Mouse (Mus musculus) neural tube, embryonic 15.5 days (tissue): ENCODE measurements around the gene Cpvl. TPM values are rescaled to one million over a fixed set of nuclear protein-coding genes. Genes with fewer than 3 reads are reported as not detected.
A peak's percentile ranks its signal among the peaks of the same experiment; 100 is the strongest.

Experiments
- ATAC-seq: fragments of 200-750 bp; cut with Nextera tagmentation; 2 replicates; pipeline ENCODE4 v1.8.0; 2017; ENCODE audit warnings: mild to moderate bottlenecking, moderate TSS enrichment, moderate library complexity; ENCODE audit not compliant: low FRiP score
- H3K27ac ChIP-seq: fragments of 300-500 bp; sonication (generic); replicated peaks from 2 replicates; pipeline ENCODE4 v1.5.1; 2015; ENCODE audit warnings: mild to moderate bottlenecking, inconsistent platforms
- H3K27me3 ChIP-seq: fragments of 300-500 bp; sonication (generic); replicated peaks from 2 replicates; pipeline ENCODE4 v1.6.1; 2015; ENCODE audit warnings: inconsistent platforms
- H3K36me3 ChIP-seq: fragments of 300-500 bp; sonication (generic); 2 replicates; pipeline ENCODE4 v1.6.1; 2015; ENCODE audit warnings: inconsistent platforms
- H3K4me1 ChIP-seq: fragments of 300-500 bp; sonication (generic); 2 replicates; pipeline ENCODE4 v1.6.1; 2015; ENCODE audit warnings: inconsistent platforms
- H3K4me2 ChIP-seq: fragments of 300-500 bp; sonication (generic); 2 replicates; pipeline ENCODE4 v1.6.1; 2015; ENCODE audit warnings: inconsistent platforms, mild to moderate bottlenecking, moderate library complexity
- H3K4me3 ChIP-seq: fragments of 300-500 bp; sonication (generic); replicated peaks from 2 replicates; pipeline ENCODE4 v1.5.1; 2015; ENCODE audit warnings: mild to moderate bottlenecking, inconsistent platforms
- H3K9ac ChIP-seq: fragments of 300-500 bp; sonication (generic); replicated peaks from 2 replicates; pipeline ENCODE4 v1.6.1; 2015; ENCODE audit warnings: mild to moderate bottlenecking, inconsistent platforms
- H3K9me3 ChIP-seq: fragments of 300-500 bp; sonication (generic); replicated peaks from 2 replicates; pipeline ENCODE4 v1.6.1; 2016; ENCODE audit warnings: inconsistent platforms
- WGBS: fragments of 180-500 bp; shearing (Covaris S2); methylation state at CpG from one replicate; pipeline ENCODE4 v1.1.7; 2015; ENCODE audit warnings: mixed read lengths; 5-methylcytosine and 5-hydroxymethylcytosine counted together
- polyA plus RNA-seq: library from polyadenylated mRNA; unstranded; fragments of >200 nt; fragmentation: Nextera tagmentation; extraction: Ambion mirVana; gene quantifications from 2 replicates; pipeline ENCODE4 v1.2.1, GENCODE M21; 2015

Gene Cpvl
- polyA plus RNA-seq, 1 experiment from 2014 or later: 0.10 TPM

DNA sequence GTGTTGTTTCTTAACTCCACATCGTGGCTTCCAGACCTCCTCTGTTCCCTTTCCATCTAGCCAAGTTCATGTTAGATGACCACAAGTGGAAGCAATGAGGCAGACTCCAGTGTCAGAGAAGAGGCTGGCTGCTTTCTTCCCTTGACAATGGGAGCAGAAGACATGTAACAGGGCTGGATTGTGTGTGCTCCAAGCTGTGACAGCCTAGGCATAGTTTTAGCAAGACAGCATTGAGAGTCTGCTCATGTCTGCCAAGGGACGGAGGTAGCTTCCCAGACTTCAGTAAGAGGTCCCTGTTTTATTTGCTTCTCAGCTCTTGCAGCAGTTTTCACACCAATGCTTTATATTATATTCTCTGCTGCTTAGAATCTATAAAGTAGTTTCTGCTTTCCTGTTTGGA, 124.2 kb downstream of the Cpvl start:
- 68% methylated on average over 2 of the region's 2 CpGs for WGBS

DNA sequence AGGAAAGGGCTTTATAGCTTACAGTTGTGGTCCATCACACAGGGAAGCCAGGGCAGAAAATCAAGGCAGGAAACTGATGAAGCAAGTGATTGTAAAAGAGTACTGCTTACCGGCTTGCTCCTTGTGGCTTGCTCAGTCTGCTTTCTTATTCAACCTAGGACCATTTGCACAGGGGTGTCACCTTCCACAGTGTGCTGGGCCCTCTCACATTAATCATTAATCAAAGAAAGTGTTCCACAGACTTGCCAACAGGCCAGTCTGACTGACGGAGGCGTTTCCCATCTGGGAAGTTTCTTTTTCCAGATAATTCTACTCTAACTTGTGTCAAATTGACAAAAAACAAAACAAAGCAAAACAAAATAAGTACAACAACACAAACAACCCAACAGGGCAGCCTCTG, 124.9 kb downstream of the Cpvl start:
- Histone ChIP-seq H3K9ac (no peak overlapping the region), H3K27ac (no peak overlapping the region)

More for the DNA sequence above, 124.2 kb downstream of the Cpvl start:
- H3K4me1 ChIP-seq: peaks cover 15% of the 10 kb centered on the region
- H3K27ac ChIP-seq: 0 out of 2 replicates have a peak overlapping the region, but pooled peaks have one; percentile 19
- H3K4me3 ChIP-seq: no peak overlapping the region
- no peak overlapping the region for H3K4me2 ChIP-seq
- no peak for ATAC-seq
- H3K36me3 ChIP-seq: no peaks in the 10 kb centered on the region
- 0 out of 2 replicates have a peak, but pooled peaks cover 3% of the 10 kb centered on the region for H3K27me3 ChIP-seq
- H3K9me3 ChIP-seq: no peaks in the 10 kb centered on the region
- H3K9ac ChIP-seq: no peak overlapping the region

DNA sequence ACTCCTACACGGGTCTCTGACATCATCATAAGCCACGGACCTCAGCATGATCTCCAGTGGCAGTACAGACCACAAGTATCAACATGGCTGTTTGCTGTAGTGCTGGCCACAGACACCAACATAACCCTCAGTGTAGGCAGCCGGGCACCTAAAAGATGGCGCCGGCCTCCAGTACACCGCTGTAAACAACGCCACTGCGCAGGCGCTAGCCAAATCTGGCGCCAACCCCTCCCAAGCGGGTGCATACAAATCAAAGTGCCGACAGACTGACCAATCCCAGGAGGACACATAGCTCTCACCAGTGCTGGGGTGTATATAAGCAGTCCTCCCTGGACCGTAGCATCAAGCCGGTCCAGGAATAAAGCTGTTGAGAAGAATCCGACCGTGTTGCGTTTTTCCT, 133.8 kb downstream of the Cpvl start:
- H3K9ac ChIP-seq: no peak overlapping the region
- WGBS: 97% methylated on average over 17 of the region's 17 CpGs
- H3K4me3 ChIP-seq: no peak overlapping the region
- no peak overlapping the region for H3K27ac ChIP-seq
- 0 out of 2 replicates have a peak, but pooled peaks cover 7% of the 10 kb centered on the region for H3K27me3 ChIP-seq
- H3K9me3 ChIP-seq: no peaks in the 10 kb centered on the region
- no peaks in the 10 kb centered on the region for H3K36me3 ChIP-seq
- ATAC-seq: no peak
- H3K4me1 ChIP-seq: no peaks in the 10 kb centered on the region
- no peak overlapping the region for H3K4me2 ChIP-seq

More for the DNA sequence above, 124.9 kb downstream of the Cpvl start:
- H3K4me2 ChIP-seq: no peak overlapping the region
- H3K9me3 ChIP-seq: no peaks in the 10 kb centered on the region
- H3K4me3 ChIP-seq: no peak overlapping the region
- H3K27me3 ChIP-seq: 0 out of 2 replicates have a peak, but pooled peaks cover 3% of the 10 kb centered on the region
- 73% methylated on average over 3 of the region's 3 CpGs for WGBS
- ATAC-seq: no peak
- peaks cover 15% of the 10 kb centered on the region for H3K4me1 ChIP-seq
- H3K36me3 ChIP-seq: no peaks in the 10 kb centered on the region

DNA sequence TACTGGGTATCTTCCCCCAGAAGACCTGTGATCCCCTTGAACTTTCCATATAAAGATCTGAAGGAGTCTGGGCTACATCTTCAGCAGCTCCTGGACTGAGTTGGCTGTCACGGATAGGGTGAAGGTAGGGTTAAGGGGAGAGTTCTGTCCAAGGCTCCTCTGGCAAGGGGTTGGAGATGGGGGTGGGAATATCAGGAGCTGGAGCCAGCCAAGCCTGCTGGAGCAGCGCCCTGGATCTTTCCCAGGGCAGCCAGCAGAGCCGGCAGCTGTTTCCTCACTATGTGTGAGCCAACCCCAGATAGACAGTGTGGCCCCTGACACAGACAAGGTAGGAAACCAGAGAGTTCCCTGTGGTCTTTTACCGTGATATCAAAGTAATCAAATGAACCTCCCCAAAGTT, 153.3 kb downstream of the Cpvl start:
- Histone ChIP-seq H3K27me3 (peaks cover 24% of the 10 kb centered on the region), H3K9me3 (no peaks in the 10 kb centered on the region), H3K27ac (no peak overlapping the region), H3K4me3 (no peak overlapping the region), H3K4me1 (peaks cover 11% of the 10 kb centered on the region), H3K9ac (no peak overlapping the region), H3K4me2 (no peak overlapping the region), H3K36me3 (no peaks in the 10 kb centered on the region)
- ATAC-seq: no peak
- 70% methylated on average over 4 of the region's 4 CpGs for WGBS

Other genes with a start within 250 kb of the Cpvl start
- 14.6 and 16.3 TPM in 2 replicates for gene Tril, start 157.8 kb downstream of the Cpvl start, polyA plus RNA-seq
- 17.6 and 18.2 TPM in 2 replicates for gene Chn2, start 60.9 kb upstream of the Cpvl start, polyA plus RNA-seq